Mouse (Mus musculus) induced T-regulatory cell, adult 2 months (primary cell): Measurements from ENCODE around the gene Me1.
"Not testable (repeated sequence)": the region's sequence is repeated elsewhere in the genome, so short reads cannot be mapped to it uniquely, and the experiment has no call there.

Source experiments
- DNase-seq: peaks from one replicate; pipeline ENCODE4 v3.0.0-alpha.2; 2012; ENCODE audit warnings: low read depth

Me1 gene

GRCm38 (mm10) chr9:86594357-86594767 lies 101.4 kb downstream of the Me1 start:
- DNase-seq = not testable (repeated sequence)

GRCm38 (mm10) chr9:86592676-86593668 lies 102.8 kb downstream of the Me1 start:
- DNase-seq = peak; percentile 71

GRCm38 (mm10) chr9:86587019-86587795 lies 108.5 kb downstream of the Me1 start:
- no peak for DNase-seq

- DNase-seq = peak; percentile 83
Observed at GRCm38 (mm10) chr9:86583740-86584139, 112.0 kb downstream of the Me1 start.

DNA sequence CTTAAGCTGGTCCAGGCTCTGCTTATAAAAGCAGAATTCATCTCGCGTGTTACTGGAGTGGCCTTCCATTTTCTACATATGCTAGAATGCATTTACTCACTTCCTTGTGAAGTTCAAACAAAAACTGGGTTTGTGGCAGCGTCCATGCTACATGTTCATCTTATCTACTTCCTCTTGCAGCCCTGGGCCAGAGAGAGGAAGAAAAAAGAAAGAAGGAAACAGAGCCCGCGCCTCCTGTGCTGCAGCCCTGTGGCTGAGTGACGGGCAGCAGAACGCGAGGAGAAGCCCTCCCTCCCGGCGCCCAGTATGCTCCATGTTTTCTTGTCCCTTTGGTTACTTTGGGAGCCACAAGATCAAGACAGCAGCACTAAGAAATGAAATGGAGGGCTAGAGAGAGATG lies 116.1 kb downstream of the Me1 start:
- no peak for DNase-seq

GRCm38 (mm10) chr9:86575178-86575577 lies 120.6 kb downstream of the Me1 start:
- DNase-seq = no peak

DNA sequence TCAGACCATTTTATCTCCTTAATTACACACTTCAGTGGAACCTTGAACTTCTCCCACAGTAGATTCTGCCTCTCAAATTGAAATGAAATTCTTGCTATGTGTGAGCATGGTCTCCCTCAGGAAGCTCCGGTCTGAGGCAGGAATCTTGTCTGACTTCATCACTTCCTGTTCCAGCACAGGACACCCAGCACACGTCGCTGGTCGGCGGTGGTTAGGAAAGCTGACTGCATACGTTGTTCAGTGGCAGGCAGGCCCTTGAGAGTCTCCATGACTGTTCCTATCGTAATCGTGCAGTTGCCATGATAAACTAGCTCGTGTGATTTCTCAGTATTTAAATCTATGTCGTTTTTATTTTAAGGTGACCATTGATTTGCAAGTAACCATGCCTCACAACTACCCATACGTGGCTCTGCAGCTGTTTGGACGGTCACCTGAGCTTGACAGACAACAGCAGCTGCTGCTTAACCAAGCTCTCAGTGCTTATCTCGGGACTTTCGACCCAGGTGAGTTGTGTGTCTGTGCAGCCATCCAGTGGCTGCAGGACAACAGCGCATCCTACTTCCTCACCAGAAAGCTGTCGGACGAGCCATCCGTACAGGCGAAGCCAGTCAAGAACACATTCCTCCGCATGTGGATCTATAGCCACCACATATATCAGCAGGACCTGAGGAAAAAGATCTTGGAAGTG lies 122.0 kb downstream of the Me1 start:
- peak; percentile 15 for DNase-seq

GRCm38 (mm10) chr9:86572636-86573291 lies 123.0 kb downstream of the Me1 start:
- DNase-seq = peak; percentile 93

- no peak for DNase-seq
Observed at GRCm38 (mm10) chr9:86572196-86572595, 123.6 kb downstream of the Me1 start.

GRCm38 (mm10) chr9:86571540-86572135 lies 124.1 kb downstream of the Me1 start, which contains the start of the genes Pgm3 and Rwdd2a:
Gene Pgm3 (minus strand): TSS chr9:86571842.
Gene Rwdd2a (plus strand): TSS chr9:86571991.
- DNase-seq = peak; percentile 97

DNA sequence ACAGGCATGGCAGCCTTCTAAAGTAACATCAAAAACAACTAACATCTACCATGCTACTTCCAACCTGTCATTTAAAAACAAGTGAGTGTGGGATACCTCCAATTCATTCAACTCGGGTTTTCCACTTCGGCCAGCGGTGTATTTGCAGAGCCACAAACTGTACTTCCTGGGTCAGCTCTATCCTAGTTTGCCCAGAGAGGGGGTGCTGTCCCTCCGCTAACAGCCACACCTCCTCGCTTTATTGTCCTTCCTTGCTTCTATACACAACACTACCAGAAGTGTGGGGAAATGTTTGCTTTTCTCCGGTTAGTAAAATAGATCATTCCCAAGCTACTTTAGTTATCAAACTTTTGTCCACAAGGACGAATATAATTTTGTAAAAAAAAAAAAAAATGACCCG lies 124.8 kb downstream of the Me1 start:
- DNase-seq = no peak

DNA sequence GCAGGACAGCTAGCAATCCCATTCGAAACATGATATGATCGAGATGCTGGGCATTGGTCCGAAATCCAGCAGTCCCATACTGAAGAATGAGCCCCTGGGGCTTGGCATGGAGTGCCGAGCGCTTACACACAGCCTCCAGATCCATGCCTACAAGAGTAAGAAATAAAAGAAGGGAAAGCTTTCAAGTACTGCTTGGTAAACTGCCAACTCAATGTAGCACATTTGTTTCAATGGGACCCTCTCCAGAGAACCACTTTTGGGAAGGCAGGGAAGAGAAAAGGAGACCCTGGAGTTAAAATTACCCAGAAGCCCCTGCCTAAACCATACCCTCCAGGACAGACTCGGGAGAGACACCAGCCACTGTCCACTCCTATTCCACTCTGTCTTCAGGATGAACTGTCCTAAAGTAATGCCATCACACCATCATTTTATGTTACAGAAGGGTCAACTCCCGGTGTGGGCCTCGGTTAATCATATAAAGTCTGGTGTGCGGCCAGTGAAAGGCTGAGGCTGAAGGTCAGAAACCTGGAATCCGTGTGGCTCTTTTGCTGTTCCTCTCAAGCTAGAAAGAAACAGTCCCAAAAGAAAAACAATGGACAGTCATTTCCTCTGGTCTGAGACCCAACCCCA lies 125.4 kb downstream of the Me1 start:
- DNase-seq = no peak

- no peak for DNase-seq
Observed at GRCm38 (mm10) chr9:86569314-86569910, 126.3 kb downstream of the Me1 start.

GRCm38 (mm10) chr9:86560543-86560942 lies 135.2 kb downstream of the Me1 start:
- no peak for DNase-seq

- no peak for DNase-seq
Observed at GRCm38 (mm10) chr9:86554641-86555040, 141.1 kb downstream of the Me1 start.

DNA sequence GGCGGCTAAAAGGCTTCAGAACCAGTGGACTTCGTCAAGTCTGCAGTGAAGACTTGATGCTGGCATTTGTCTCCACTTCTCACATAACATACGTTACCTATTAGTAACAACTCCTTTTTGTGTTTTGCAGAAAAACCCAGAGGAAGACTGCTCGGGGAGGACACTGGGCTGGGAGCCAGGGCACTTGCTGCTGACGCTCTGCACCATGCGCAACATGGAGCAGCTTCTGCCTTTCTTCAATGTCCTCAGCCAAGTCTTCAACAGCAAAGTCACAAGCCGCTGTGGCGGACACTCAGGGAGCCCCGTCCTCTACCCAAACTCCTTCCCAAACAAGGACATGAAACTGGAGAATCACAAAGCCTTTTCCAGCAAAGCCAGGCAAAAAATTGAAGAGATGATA lies 141.9 kb downstream of the Me1 start:
- no peak for DNase-seq

DNA sequence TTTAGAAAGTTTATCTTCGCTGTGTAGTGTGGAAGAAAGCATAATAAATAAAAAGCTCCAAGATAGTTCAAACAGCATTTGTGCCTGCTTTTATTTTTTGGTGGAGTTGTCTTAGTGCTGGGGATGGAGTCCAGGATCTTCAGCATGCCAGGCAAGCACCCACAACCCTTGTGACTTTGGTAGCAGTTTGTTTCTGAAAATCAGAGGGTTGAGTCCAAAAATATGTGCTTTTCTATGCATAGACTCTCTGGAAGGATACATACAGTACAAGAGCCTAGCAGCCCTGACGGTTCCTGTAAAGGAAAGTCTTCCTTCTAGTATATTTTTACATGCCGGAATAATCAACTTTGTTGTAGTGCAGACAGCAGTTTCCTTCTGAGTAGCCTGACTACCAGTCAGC lies 145.0 kb downstream of the Me1 start:
- DNase-seq = no peak

DNA sequence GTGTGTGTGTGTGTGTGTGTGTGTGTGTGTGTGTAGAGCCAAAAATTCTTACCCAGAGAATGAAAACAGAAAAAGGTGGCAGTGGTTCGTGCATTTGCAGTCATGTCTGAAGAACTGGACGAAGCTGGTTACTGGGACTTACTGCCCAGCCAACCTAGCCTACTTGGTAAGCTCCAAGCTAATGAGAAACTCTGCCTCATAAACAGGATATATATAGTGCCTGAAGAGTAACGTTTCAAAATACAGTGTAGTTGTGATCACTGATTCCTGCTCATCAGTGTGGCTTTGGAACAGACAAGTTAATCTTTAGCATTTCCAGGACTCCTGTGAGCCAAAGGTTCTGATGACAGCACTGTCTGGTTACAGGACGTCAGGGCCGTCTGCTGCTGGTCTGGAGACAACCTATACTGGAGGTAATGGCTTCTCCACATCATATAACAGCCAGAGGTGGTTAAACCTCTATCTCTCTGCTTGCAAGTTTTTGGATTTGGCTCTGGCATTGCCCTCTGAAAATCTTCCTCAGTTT lies 146.1 kb downstream of the Me1 start:
- no peak for DNase-seq

GRCm38 (mm10) chr9:86544559-86544958 lies 151.2 kb downstream of the Me1 start:
- DNase-seq = no peak

DNA sequence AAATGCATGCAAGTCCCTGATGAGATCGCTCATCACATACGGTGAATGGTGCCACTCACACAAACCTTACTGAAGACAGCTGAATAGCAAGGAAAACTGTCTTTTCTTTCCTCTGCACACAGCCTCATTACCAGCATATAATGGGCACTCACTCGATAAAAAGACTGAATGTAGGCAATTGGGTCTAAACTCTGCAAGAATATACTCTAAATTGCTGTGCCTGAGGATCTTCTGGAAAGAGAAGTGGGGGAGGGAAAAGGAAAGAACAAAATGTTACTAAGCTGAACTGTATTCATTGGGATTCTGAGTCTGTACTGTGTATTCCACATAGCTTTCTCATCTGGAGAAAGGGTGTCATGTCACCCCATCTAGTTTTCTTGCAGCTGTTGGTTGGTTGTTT lies 152.3 kb downstream of the Me1 start:
- DNase-seq = no peak
